Mouse (Mus musculus) small intestine, adult 2 months (tissue): ENCODE measurements around the gene Vps13a. TPM values are rescaled to one million over a fixed set of nuclear protein-coding genes. Genes with fewer than 3 reads are reported as not detected.
"Not testable (repeated sequence)": the region's sequence is repeated elsewhere in the genome, so short reads cannot be mapped to it uniquely, and the experiment has no call there.

Source experiments
- H3K27ac ChIP-seq: fragments of 200-500 bp; 2 replicates; pipeline ENCODE4 v1.5.1; 2012; ENCODE audit warnings: low read depth, low read length, control low read depth, inconsistent platforms; ENCODE audit not compliant: insufficient read depth
- H3K27me3 ChIP-seq: fragments of 200-500 bp; 2 replicates; pipeline ENCODE4 v1.6.1; 2012; ENCODE audit warnings: mild to moderate bottlenecking, moderate library complexity, low read length, inconsistent platforms; ENCODE audit not compliant: control insufficient read depth, insufficient read depth
- H3K36me3 ChIP-seq: fragments of 200-500 bp; 2 replicates; pipeline ENCODE4 v1.6.1; 2012; ENCODE audit warnings: mild to moderate bottlenecking, low read length, control low read depth, inconsistent platforms; ENCODE audit not compliant: control insufficient read depth, insufficient read depth
- H3K4me1 ChIP-seq: fragments of 200-500 bp; 2 replicates; pipeline ENCODE4 v1.6.1; 2012; ENCODE audit warnings: low read length, inconsistent platforms, mixed read lengths; ENCODE audit not compliant: control insufficient read depth, insufficient read depth, insufficient read length
- H3K4me3 ChIP-seq: fragments of 200-500 bp; 2 replicates; pipeline ENCODE4 v1.5.1; 2012; ENCODE audit warnings: low read depth, mild to moderate bottlenecking, control low read depth, inconsistent platforms, low read length, moderate library complexity
- CTCF ChIP-seq: fragments of 200-500 bp; IDR thresholded peaks from 2 replicates; pipeline ENCODE4 v1.5.1; 2012; ENCODE audit warnings: low read depth, mild to moderate bottlenecking, control low read depth, inconsistent platforms, low read length, moderate library complexity, mixed read lengths; ENCODE audit not compliant: insufficient replicate concordance, insufficient read length; ENCODE audit errors: extremely low read depth
- POLR2A ChIP-seq: fragments of 200-500 bp; IDR thresholded peaks from 2 replicates; pipeline ENCODE4 v1.6.1; 2012; ENCODE audit warnings: low read depth, mild to moderate bottlenecking, control low read depth, inconsistent platforms, low read length, moderate library complexity
- WGBS: fragments of 180-500 bp; shearing (Covaris S2); methylation state at CpG from one replicate; pipeline ENCODE4 v1.1.7; 2018; 5-methylcytosine and 5-hydroxymethylcytosine counted together
- polyA plus RNA-seq: library from polyadenylated mRNA; depleted of rRNA; stranded (reverse); fragments of >200 nt; gene quantifications from 2 replicates; pipeline ENCODE4 v1.2.3, GENCODE M21; 2012

Gene Vps13a
- polyA plus RNA-seq, 1 experiment, result 0.84 TPM

GRCm38 (mm10) chr19:16802707-16803106, 22.0 kb upstream of the Vps13a start:
- TF ChIP-seq CTCF (no peak), POLR2A (no peak)
- H3K4me1 ChIP-seq, result no peaks in the 10 kb centered on the region
- no peaks in the 10 kb centered on the region for H3K27me3 ChIP-seq
- WGBS, result 1% methylated on average over 3 of the region's 3 CpGs
- H3K4me3 ChIP-seq, result no peak overlapping the region
- no peak overlapping the region for H3K27ac ChIP-seq
- no peaks in the 10 kb centered on the region for H3K36me3 ChIP-seq

GRCm38 (mm10) chr19:16802123-16802522, 21.4 kb upstream of the Vps13a start:
- H3K36me3 ChIP-seq, result no peaks in the 10 kb centered on the region
- no peak for TF ChIP-seq CTCF
- TF ChIP-seq POLR2A, result no peak
- H3K27me3 ChIP-seq, result no peaks in the 10 kb centered on the region
- H3K4me3 ChIP-seq, result no peak overlapping the region
- H3K4me1 ChIP-seq, result no peaks in the 10 kb centered on the region
- no peak overlapping the region for H3K27ac ChIP-seq
- WGBS, result 76% methylated on average over 3 of the region's 3 CpGs

DNA sequence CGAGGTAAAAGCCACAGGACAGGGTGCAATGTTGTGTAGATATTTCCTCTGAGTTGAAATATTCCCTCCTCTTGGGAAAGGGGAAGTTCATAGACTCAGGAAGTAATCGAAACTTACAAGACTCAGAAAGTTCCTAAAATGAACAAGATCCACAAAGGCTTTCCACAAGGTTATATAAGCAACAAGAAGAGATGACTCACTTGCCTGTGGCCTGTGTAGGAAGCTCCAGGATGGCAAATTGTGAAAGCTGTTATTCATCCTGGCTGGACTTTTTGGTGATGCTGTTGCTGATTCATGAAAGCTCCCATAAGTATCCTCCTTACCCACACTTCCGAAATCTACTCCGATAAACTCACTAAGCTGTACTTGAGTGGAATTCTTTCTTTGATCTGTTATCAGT, 17.2 kb upstream of the Vps13a start:
- TF ChIP-seq CTCF (no peak), POLR2A (no peak)

GRCm38 (mm10) chr19:16794486-16794885, 13.8 kb upstream of the Vps13a start:
- H3K27me3 ChIP-seq, H3K27ac ChIP-seq, H3K36me3 ChIP-seq, H3K4me1 ChIP-seq, H3K4me3 ChIP-seq: not testable (repeated sequence)
- 82% methylated on average over 3 of the region's 3 CpGs for WGBS

More for the DNA sequence above, 17.2 kb upstream of the Vps13a start:
- Histone ChIP-seq H3K27ac (no peak overlapping the region), H3K27me3 (no peaks in the 10 kb centered on the region), H3K36me3 (no peaks in the 10 kb centered on the region), H3K4me3 (no peak overlapping the region), H3K4me1 (no peaks in the 10 kb centered on the region)
- WGBS, result 66% methylated on average over 4 of the region's 4 CpGs

DNA sequence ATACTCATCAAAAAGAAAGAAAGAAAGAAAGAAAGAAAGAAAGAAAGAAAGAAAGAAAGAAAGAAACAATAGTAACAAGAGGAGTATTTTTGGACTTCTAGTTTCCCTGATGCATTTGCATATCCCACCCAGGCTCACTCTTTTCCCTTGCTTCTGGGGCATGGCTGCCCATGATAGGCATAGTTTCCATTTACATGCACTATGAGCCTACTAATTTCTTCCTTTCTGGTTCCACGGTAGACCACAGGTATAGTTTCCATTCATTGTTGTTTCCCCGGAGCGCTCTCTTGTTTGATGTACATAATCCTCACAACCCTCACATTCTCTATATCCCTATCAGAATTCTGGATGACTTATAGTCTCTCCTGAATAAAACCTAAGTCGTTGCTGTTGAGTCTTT, 9.2 kb upstream of the Vps13a start:
- TF ChIP-seq CTCF (no peak), POLR2A (no peak)
- Histone ChIP-seq H3K4me1 (no peaks in the 10 kb centered on the region), H3K36me3 (no peaks in the 10 kb centered on the region), H3K27ac (no peak overlapping the region), H3K27me3 (no peaks in the 10 kb centered on the region), H3K4me3 (no peak overlapping the region)
- 78% methylated on average over 4 of the region's 4 CpGs for WGBS

DNA sequence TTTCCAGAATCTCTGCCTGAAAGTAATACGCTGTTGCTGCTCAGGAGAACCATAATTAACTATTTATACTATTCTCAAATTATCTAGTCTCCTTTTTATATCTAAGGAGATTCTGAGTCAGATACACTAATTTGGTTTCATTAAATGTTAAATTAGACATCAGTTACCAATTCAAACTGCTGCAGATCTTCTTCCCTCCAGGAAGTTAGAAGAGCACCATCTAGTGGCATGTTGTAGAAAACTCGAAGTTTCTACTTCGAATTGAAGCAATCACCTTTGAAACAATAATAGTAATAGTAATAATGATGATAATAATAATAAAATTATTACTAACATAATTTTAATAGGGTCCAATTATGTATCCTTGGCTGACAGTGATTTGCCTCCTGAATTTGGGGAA, 4.1 kb upstream of the Vps13a start:
- Histone ChIP-seq H3K4me1 (no peaks in the 10 kb centered on the region), H3K36me3 (no peaks in the 10 kb centered on the region), H3K27me3 (no peaks in the 10 kb centered on the region; the same call in 1 of the 2 replicates), H3K27ac (no peak overlapping the region), H3K4me3 (no peak overlapping the region)
- TF ChIP-seq POLR2A (no peak), CTCF (no peak)
- 19% methylated on average over 3 of the region's 3 CpGs for WGBS

DNA sequence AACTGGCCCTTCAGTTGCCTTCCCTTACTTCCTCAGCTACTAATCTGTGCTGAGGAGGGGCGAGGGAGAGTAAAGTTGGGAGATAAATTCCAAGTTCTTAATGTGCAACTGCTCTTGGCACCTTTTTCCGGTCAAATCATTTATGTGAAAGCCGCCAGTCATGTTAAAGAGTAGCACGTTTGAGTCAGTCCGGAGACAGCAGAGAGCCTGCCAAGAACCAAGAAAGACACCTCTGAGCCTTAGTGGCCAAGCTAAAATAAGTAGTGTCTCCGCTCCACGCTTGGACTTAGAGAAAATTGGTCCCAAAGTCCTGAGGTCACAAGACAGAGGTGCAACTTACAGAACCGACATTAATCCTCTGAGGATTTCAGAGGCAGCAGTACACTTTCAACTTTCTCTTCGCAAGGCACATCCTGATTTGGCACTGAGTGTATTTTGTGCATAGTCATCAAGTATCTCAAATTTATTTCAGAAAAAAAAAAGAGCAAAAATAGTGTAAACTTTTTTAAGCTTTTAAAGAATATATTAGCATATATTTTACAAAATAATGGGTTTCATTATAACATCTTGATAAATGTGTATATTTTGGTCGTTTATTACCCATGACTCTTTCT, 780 bp upstream of the Vps13a start:
- Histone ChIP-seq H3K4me3 (peak overlapping the region; percentile 85), H3K36me3 (no peaks in the 10 kb centered on the region), H3K4me1 (no peaks in the 10 kb centered on the region; the same call in 1 of the 2 replicates), H3K27ac (peak overlapping the region; percentile 56), H3K27me3 (no peaks in the 10 kb centered on the region; the same call in 1 of the 2 replicates)
- TF ChIP-seq POLR2A, result no peak
- no peak for TF ChIP-seq CTCF
- WGBS, result 3% methylated on average over 10 of the region's 10 CpGs

- Histone ChIP-seq H3K27me3 (no peaks in the 10 kb centered on the region; the same call in 1 of the 2 replicates), H3K36me3 (no peaks in the 10 kb centered on the region), H3K27ac (peak overlapping the region; percentile 87), H3K4me1 (no peaks in the 10 kb centered on the region; the same call in 1 of the 2 replicates), H3K4me3 (peak overlapping the region; percentile 85)
- 1% methylated on average over 52 of the region's 55 CpGs for WGBS
- no peak for TF ChIP-seq CTCF
- TF ChIP-seq POLR2A, result no peak
Measured at GRCm38 (mm10) chr19:16780251-16780783, 416 bp downstream of the Vps13a start.
